In the genomic region with DNA sequence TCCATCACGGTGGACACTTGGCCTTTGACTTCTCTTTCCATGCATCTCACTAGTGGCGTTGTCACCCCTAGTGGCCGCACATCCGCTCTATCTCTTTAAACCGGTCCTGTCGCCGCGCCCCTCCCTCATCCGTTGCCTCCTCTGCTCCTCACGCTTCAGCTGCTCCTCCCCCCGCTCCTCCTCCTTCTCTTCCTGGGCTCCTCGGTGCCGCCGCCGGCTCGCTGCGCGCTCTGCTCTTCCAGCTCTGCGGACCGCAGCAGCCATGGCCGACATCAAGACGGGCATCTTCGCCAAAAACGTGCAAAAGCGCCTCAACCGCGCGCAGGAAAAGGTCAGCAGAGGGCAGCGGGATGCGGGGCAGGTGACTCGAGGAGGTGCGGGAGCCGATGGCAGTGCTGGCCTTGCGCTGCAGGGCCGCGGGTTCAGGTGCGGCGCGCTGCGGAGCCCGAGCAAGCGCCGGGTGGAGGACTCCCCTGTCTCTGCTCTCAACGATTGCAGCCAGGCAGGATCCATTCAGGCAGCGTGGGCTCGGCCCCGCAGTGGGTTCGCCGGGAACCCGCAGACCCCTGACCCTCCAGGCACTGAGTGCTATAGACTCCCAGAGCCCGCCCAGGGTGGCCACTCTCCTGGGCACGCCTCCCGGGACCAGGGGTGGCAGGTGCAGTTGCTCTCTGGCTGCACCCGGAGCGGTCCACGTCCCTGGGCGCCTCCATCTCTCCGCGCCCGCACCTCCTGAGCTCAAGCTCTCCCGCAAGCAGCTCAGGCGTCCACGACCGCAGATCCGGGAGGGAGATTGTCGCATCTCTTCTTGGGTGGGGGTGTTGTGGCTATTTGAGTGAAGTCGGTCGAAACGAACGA, we compare ENCODE assay signal across 7 mouse cellular contexts. TPM values are rescaled to one million over a fixed set of nuclear protein-coding genes. Genes with fewer than 3 reads are reported as not detected.
DNase-seq lines count a peak whose midpoint lies in the region; ATAC-seq and TF ChIP-seq lines count a peak whose summit lies in the region.

Gene Amph, plus strand, starts transcription at position 35 of the 858 bp plus-strand sequence.

- WGBS in heart, embryonic 13.5 days, result under 1% methylated on average over 70 of the region's 70 CpGs
- WGBS in kidney, embryonic 15.5 days, result under 1% methylated on average over 64 of the region's 70 CpGs
- WGBS in limb, embryonic 13.5 days, result under 1% methylated on average over 70 of the region's 70 CpGs
- under 1% methylated on average over 70 of the region's 70 CpGs for WGBS in midbrain, embryonic 15.5 days

- peaks cover 32% of the 10 kb centered on the region for H3K27me3 ChIP-seq in heart, embryonic 13.5 days (replicated peaks)
- H3K27me3 ChIP-seq in kidney, embryonic 15.5 days, result peaks cover 21% of the 10 kb centered on the region
- H3K27me3 ChIP-seq in limb, embryonic 13.5 days, result peaks cover 36% of the 10 kb centered on the region
- H3K27me3 ChIP-seq in midbrain, embryonic 15.5 days (replicated peaks), result no peaks in the 10 kb centered on the region

- H3K4me3 ChIP-seq in embryonic fibroblast, embryonic 13.5 days (ENCODE audit: insufficient read depth, low read length), result peak within 1 kb of the TSS; percentile 69
- peak within 1 kb of the TSS; percentile 77 for H3K4me3 ChIP-seq in heart, embryonic 13.5 days
- H3K4me3 ChIP-seq in kidney, embryonic 15.5 days (replicated peaks), result peak within 1 kb of the TSS; percentile 75
- peak within 1 kb of the TSS; percentile 70 for H3K4me3 ChIP-seq in limb, embryonic 13.5 days
- peak within 1 kb of the TSS; percentile 86 for H3K4me3 ChIP-seq in midbrain, embryonic 15.5 days

- 0 out of 2 replicates have a peak, but pooled peaks cover 4% of the 10 kb centered on the region for H3K4me1 ChIP-seq in embryonic fibroblast, embryonic 13.5 days (ENCODE audit: control insufficient read depth, insufficient read depth, low read length)
- peaks cover 8% of the 10 kb centered on the region for H3K4me1 ChIP-seq in heart, embryonic 13.5 days
- peaks cover 16% of the 10 kb centered on the region for H3K4me1 ChIP-seq in kidney, embryonic 15.5 days
- H3K4me1 ChIP-seq in limb, embryonic 13.5 days, result peaks cover 5% of the 10 kb centered on the region
- H3K4me1 ChIP-seq in midbrain, embryonic 15.5 days, result peaks cover 15% of the 10 kb centered on the region

- peak; percentile 78 for DNase-seq in brain, embryonic 18.5 days (ENCODE audit: low read depth, low spot score)
- peak; percentile 88 for DNase-seq in telencephalon, adult 2 months (ENCODE audit: low read depth, low spot score)

- peak; percentile 58; the same call in 1 of the 2 replicates for ATAC-seq in heart, embryonic 13.5 days (ENCODE audit: extremely low read depth, insufficient number of reproducible peaks, low FRiP score, low TSS enrichment)
- peak; percentile 94 for ATAC-seq in kidney, embryonic 15.5 days (replicated peaks; ENCODE audit: low FRiP score)
- ATAC-seq in limb, embryonic 13.5 days (ENCODE audit: low FRiP score, low read depth), result peak; percentile 89
- ATAC-seq in midbrain, embryonic 15.5 days (replicated peaks), result peak; percentile 98

- H3K9ac ChIP-seq in heart, embryonic 13.5 days, result peak within 1 kb of the TSS; percentile 80
- H3K9ac ChIP-seq in kidney, embryonic 15.5 days, result peak within 1 kb of the TSS; percentile 54
- peak within 1 kb of the TSS; percentile 71 for H3K9ac ChIP-seq in limb, embryonic 13.5 days
- H3K9ac ChIP-seq in midbrain, embryonic 15.5 days, result peak within 1 kb of the TSS; percentile 96

- H3K36me3 ChIP-seq in heart, embryonic 13.5 days, result no peaks in the 10 kb centered on the region
- H3K36me3 ChIP-seq in kidney, embryonic 15.5 days, result no peaks in the 10 kb centered on the region
- H3K36me3 ChIP-seq in limb, embryonic 13.5 days, result no peaks in the 10 kb centered on the region
- H3K36me3 ChIP-seq in midbrain, embryonic 15.5 days (replicated peaks), result no peaks in the 10 kb centered on the region

- peak; percentile 29; the same call in 1 of the 2 replicates for TF ChIP-seq CTCF in embryonic fibroblast, embryonic 13.5 days (IDR thresholded peaks at IDR 0.05; ENCODE audit: borderline replicate concordance, insufficient read depth, low read length)

- H3K4me2 ChIP-seq in heart, embryonic 13.5 days, result peak within 1 kb of the TSS; percentile 99
- peak within 1 kb of the TSS; percentile 88 for H3K4me2 ChIP-seq in kidney, embryonic 15.5 days
- H3K4me2 ChIP-seq in limb, embryonic 13.5 days (replicated peaks), result peak within 1 kb of the TSS; percentile 98
- peak within 1 kb of the TSS; percentile 64 for H3K4me2 ChIP-seq in midbrain, embryonic 15.5 days

- no peaks in the 10 kb centered on the region for H3K9me3 ChIP-seq in heart, embryonic 13.5 days
- no peaks in the 10 kb centered on the region for H3K9me3 ChIP-seq in kidney, embryonic 15.5 days (replicated peaks)
- no peaks in the 10 kb centered on the region for H3K9me3 ChIP-seq in limb, embryonic 13.5 days
- no peaks in the 10 kb centered on the region for H3K9me3 ChIP-seq in midbrain, embryonic 15.5 days

- TF ChIP-seq POLR2A in embryonic fibroblast, embryonic 13.5 days (IDR thresholded peaks at IDR 0.05; ENCODE audit: low read depth, low read length), result no peak

- no peak within 1 kb of the TSS for H3K27ac ChIP-seq in embryonic fibroblast, embryonic 13.5 days (ENCODE audit: insufficient read depth, low read length)
- no peak within 1 kb of the TSS for H3K27ac ChIP-seq in heart, embryonic 13.5 days (replicated peaks)
- peak within 1 kb of the TSS; percentile 15; the same call in 1 of the 2 replicates for H3K27ac ChIP-seq in kidney, embryonic 15.5 days
- no peak within 1 kb of the TSS for H3K27ac ChIP-seq in limb, embryonic 13.5 days
- peak within 1 kb of the TSS; percentile 93 for H3K27ac ChIP-seq in midbrain, embryonic 15.5 days

RNA-seq across cellular contexts. Expression of gene Amph, which starts in this region (rescaled TPM):
- 0.63 TPM in 1 of 2 replicates, not detected in the other for polyA plus RNA-seq in embryonic fibroblast, embryonic 13.5 days (2011; ENCODE audit: insufficient read length, low read depth, missing spikeins)
- polyA plus RNA-seq in heart, embryonic 13.5 days (2015; fragmentation: Nextera tagmentation; extraction: Ambion mirVana), result 0.52 and 0.87 TPM in 2 replicates
- polyA plus RNA-seq in kidney, embryonic 15.5 days (2015; fragmentation: Nextera tagmentation; extraction: Ambion mirVana), result 9.9 and 10.9 TPM in 2 replicates
- polyA plus RNA-seq in limb, embryonic 13.5 days (2015; fragmentation: Nextera tagmentation; extraction: Ambion mirVana), result 1.8 and 2.2 TPM in 2 replicates
- polyA plus RNA-seq in midbrain, embryonic 15.5 days (2015; fragmentation: Nextera tagmentation; extraction: Ambion mirVana), result 53.4 and 53.9 TPM in 2 replicates

Comparison
In these comparisons a context has a peak if more than half of its experiments do, and no peak if none do; other contexts are left out.
1. Peak in ATAC-seq, H3K4me3 ChIP-seq, H3K9ac ChIP-seq and H3K4me2 ChIP-seq in heart, embryonic 13.5 days; RNA of the gene not detected or under 1 TPM.
2. H3K27ac ChIP-seq: peak in kidney, embryonic 15.5 days (single experiment) and midbrain, embryonic 15.5 days (single experiment); none in embryonic fibroblast, embryonic 13.5 days (single experiment), heart, embryonic 13.5 days (single experiment) and limb, embryonic 13.5 days (single experiment).
3. Peak in every context shown above with its lines, with median percentiles within 50 percentile points of each other: H3K4me3 ChIP-seq, ATAC-seq, H3K4me2 ChIP-seq and H3K9ac ChIP-seq.